Mouse (Mus musculus) hindbrain, embryonic 13.5 days (tissue): ENCODE data around the gene Lag3. TPM values are rescaled to one million over a fixed set of nuclear protein-coding genes. Genes with fewer than 3 reads are reported as not detected.
A peak's percentile ranks its signal among the peaks of the same experiment; 100 is the strongest.

Source experiments
- ATAC-seq: fragments of 200-750 bp; cut with Nextera tagmentation; 2 replicates; pipeline ENCODE4 v1.8.0; 2017; ENCODE audit warnings: moderate TSS enrichment; ENCODE audit not compliant: low FRiP score
- H3K27ac ChIP-seq: fragments of 300-500 bp; sonication (generic); 2 replicates; pipeline ENCODE4 v1.5.1; 2015; ENCODE audit warnings: inconsistent platforms, mild to moderate bottlenecking, moderate library complexity
- H3K27me3 ChIP-seq: fragments of 300-500 bp; sonication (generic); 2 replicates; pipeline ENCODE4 v1.6.1; 2015; ENCODE audit warnings: mild to moderate bottlenecking, inconsistent platforms
- H3K36me3 ChIP-seq: fragments of 300-500 bp; sonication (generic); 2 replicates; pipeline ENCODE4 v1.6.1; 2015; ENCODE audit warnings: mild to moderate bottlenecking, inconsistent platforms
- H3K4me1 ChIP-seq: fragments of 300-500 bp; sonication (generic); replicated peaks from 2 replicates; pipeline ENCODE4 v1.6.1; 2015; ENCODE audit warnings: inconsistent platforms
- H3K4me2 ChIP-seq: fragments of 300-500 bp; sonication (generic); 2 replicates; pipeline ENCODE4 v1.6.1; 2015; ENCODE audit warnings: inconsistent platforms, mild to moderate bottlenecking, moderate library complexity
- H3K4me3 ChIP-seq: fragments of 300-500 bp; sonication (generic); 2 replicates; pipeline ENCODE4 v1.5.1; 2015; ENCODE audit warnings: mild to moderate bottlenecking, inconsistent platforms
- H3K9ac ChIP-seq: fragments of 300-500 bp; sonication (generic); 2 replicates; pipeline ENCODE4 v1.6.1; 2015; ENCODE audit warnings: mild to moderate bottlenecking, inconsistent platforms
- H3K9me3 ChIP-seq: fragments of 300-500 bp; sonication (generic); 2 replicates; pipeline ENCODE4 v1.6.1; 2016; ENCODE audit warnings: inconsistent platforms
- WGBS: fragments of 180-500 bp; shearing (Covaris S2); methylation state at CpG from one replicate; pipeline ENCODE4 v1.1.7; 2015; 5-methylcytosine and 5-hydroxymethylcytosine counted together
- polyA plus RNA-seq: library from polyadenylated mRNA; unstranded; fragments of >200 nt; fragmentation: Nextera tagmentation; extraction: Ambion mirVana; gene quantifications from 2 replicates; pipeline ENCODE4 v1.2.1, GENCODE M21; 2015

Lag3 gene
- polyA plus RNA-seq, result 2.4 and 2.6 TPM in 2 replicates

GRCm38 (mm10) chr6:124911533-124912218, at the start of gene Lag3:
TSS of gene Lag3 (minus strand) at chr6:124911705.
- Histone ChIP-seq H3K27ac (peak within 1 kb of the TSS; percentile 100), H3K4me2 (0 out of 2 replicates have a peak within 1 kb of the TSS, but pooled peaks have one; percentile 2)

GRCm38 (mm10) chr6:124961021-124961420, 49.5 kb upstream of the Lag3 start:
- 95% methylated on average over 12 of the region's 12 CpGs for WGBS
- H3K4me1 ChIP-seq, result peaks cover 11% of the 10 kb centered on the region
- peaks cover 65% of the 10 kb centered on the region for H3K36me3 ChIP-seq
- no peaks in the 10 kb centered on the region for H3K27me3 ChIP-seq
- no peak overlapping the region for H3K27ac ChIP-seq
- no peak overlapping the region for H3K4me3 ChIP-seq
- H3K9ac ChIP-seq, result 0 out of 2 replicates have a peak overlapping the region, but pooled peaks have one; percentile 3
- no peaks in the 10 kb centered on the region for H3K9me3 ChIP-seq
- H3K4me2 ChIP-seq, result no peak overlapping the region
- ATAC-seq, result no peak

More at GRCm38 (mm10) chr6:124911533-124912218, at the start of gene Lag3:
- Histone ChIP-seq H3K4me1 (peaks cover 61% of the 10 kb centered on the region), H3K9ac (0 out of 2 replicates have a peak within 1 kb of the TSS, but pooled peaks have one; percentile 61), H3K27me3 (peaks cover 11% of the 10 kb centered on the region; the same call in 1 of the 2 replicates), H3K36me3 (peaks cover 33% of the 10 kb centered on the region), H3K9me3 (no peaks in the 10 kb centered on the region), H3K4me3 (no peak within 1 kb of the TSS)
- 22% methylated on average over 13 of the region's 13 CpGs for WGBS
- no peak for ATAC-seq

DNA sequence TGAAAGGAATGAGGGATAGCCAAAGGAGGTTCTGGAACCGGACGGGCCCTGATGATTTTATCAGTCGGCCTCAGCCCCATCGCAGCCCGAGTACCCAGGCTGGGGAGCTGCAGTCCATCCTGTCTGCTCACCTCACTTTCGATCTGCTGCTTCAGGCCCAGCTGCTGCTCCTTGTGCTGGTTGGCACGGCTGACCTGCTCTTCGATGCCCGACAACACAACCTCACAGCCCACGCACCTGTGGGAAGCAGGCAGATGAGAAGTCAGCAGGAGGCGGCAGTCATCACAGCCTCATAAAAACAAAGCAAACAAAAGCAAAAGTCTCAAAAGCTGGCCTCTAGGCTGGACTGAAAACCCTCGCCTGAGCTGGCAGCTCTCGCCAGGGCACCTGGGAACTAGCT, 48.5 kb upstream of the Lag3 start:
- Histone ChIP-seq H3K9ac (no peak overlapping the region), H3K36me3 (peaks cover 76% of the 10 kb centered on the region), H3K27ac (no peak overlapping the region), H3K4me3 (no peak overlapping the region), H3K4me2 (no peak overlapping the region), H3K4me1 (peaks cover 9% of the 10 kb centered on the region), H3K27me3 (no peaks in the 10 kb centered on the region), H3K9me3 (no peaks in the 10 kb centered on the region)
- ATAC-seq, result no peak
- WGBS, result 94% methylated on average over 13 of the region's 13 CpGs

DNA sequence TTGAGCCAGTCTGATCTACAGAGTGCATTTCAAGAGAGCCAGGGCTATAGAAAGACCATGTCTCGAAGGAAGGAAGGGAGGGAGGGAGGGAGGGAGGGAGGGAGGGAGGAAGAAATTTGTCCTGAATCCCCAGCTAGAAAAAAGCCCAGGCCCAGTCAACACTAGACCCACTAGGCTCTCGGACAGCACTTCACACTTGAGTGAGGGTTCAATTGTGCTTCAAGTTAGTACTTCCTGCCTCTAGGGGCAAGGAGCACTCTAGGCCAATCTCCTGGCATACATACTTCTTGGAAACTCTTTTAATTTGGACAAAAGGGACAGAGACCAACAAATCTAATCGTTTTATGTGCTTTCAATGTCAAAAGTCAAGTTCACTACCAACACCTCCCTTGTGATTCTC, 46.6 kb upstream of the Lag3 start:
- no peak overlapping the region for H3K4me3 ChIP-seq
- H3K4me2 ChIP-seq, result no peak overlapping the region
- no peak for ATAC-seq
- WGBS, result 87% methylated on average over 3 of the region's 3 CpGs
- peaks cover 76% of the 10 kb centered on the region for H3K36me3 ChIP-seq
- no peaks in the 10 kb centered on the region for H3K9me3 ChIP-seq
- no peak overlapping the region for H3K27ac ChIP-seq
- no peaks in the 10 kb centered on the region for H3K4me1 ChIP-seq
- H3K27me3 ChIP-seq, result no peaks in the 10 kb centered on the region
- no peak overlapping the region for H3K9ac ChIP-seq

- H3K9me3 ChIP-seq, result no peaks in the 10 kb centered on the region
- no peaks in the 10 kb centered on the region for H3K4me1 ChIP-seq
- no peaks in the 10 kb centered on the region for H3K27me3 ChIP-seq
- no peak overlapping the region for H3K4me3 ChIP-seq
- no peak overlapping the region for H3K27ac ChIP-seq
- no peak overlapping the region for H3K9ac ChIP-seq
- no peak for ATAC-seq
- 97% methylated on average over 4 of the region's 4 CpGs for whole genome bisulfite sequencing
- peaks cover 51% of the 10 kb centered on the region for H3K36me3 ChIP-seq
- H3K4me2 ChIP-seq, result no peak overlapping the region
These were observed 43.7 kb upstream of the Lag3 start for GRCm38 (mm10) chr6:124955212-124955611.

DNA sequence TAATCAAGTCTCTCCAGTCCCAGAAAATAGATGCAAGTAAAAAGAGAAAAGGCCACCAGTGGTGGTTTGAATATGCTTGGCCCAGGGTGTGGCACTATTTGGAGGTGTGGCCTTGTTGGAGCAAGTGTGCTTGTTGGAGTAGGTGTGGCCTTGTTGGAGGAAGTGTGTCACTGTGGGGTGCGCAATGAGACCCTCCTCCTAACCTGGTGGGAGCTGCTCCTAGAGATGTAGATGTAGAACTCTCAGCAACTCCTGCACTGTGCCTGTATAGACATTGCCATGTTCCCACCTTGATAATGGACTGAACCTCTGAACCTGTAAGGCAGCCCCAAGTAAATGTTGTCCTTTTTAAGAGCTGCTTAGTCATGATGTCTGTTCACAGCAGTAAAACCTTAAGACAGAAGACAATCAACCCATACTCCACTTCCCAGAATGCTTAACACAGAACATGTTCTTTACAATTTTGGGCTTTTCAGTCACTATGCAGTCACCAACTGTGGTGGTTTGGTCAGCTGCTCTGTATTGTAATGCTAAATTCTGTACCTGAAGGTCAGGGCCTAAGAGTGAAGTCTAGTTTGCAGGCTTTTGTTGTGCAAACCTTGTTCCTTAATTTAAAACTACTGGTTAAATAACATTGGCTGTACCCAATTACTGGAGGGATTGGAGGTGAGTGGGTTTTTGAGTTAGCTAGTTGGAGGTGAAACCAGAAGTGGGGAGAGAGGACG, 42.6 kb upstream of the Lag3 start:
- no peak overlapping the region for H3K9ac ChIP-seq
- ATAC-seq, result no peak
- H3K36me3 ChIP-seq, result peaks cover 41% of the 10 kb centered on the region
- WGBS, result 81% methylated on average over 2 of the region's 2 CpGs
- H3K4me1 ChIP-seq, result no peaks in the 10 kb centered on the region
- no peak overlapping the region for H3K4me2 ChIP-seq
- no peaks in the 10 kb centered on the region for H3K27me3 ChIP-seq
- H3K9me3 ChIP-seq, result no peaks in the 10 kb centered on the region
- H3K4me3 ChIP-seq, result no peak overlapping the region
- H3K27ac ChIP-seq, result no peak overlapping the region

DNA sequence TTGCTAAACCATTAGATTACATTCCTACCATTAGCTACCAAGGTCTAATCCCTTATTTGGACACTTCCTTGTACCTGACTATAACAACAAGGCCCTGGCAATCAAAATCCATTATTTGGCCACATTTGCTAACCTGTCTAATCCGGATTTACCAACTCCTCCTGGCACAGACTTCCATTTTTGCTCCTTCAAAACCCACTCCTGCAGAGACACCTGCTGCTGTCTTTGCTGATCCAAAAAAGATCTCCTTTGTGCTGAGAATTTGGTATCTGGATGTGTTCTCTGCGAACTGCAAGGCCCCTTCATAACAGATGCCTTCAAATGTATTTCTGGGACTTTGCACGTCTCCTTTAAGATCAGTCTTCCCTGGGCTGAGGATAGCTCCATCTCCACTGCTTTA, 32.0 kb upstream of the Lag3 start:
- ATAC-seq, result no peak
- Histone ChIP-seq H3K9ac (no peak overlapping the region), H3K27me3 (no peaks in the 10 kb centered on the region), H3K4me3 (no peak overlapping the region), H3K27ac (no peak overlapping the region), H3K4me1 (no peaks in the 10 kb centered on the region), H3K4me2 (no peak overlapping the region), H3K9me3 (no peaks in the 10 kb centered on the region), H3K36me3 (peaks cover 15% of the 10 kb centered on the region)
- WGBS, result 89% methylated on average over 3 of the region's 3 CpGs

GRCm38 (mm10) chr6:124941679-124942078, 30.2 kb upstream of the Lag3 start:
- no peak overlapping the region for H3K4me2 ChIP-seq
- H3K27me3 ChIP-seq, result no peaks in the 10 kb centered on the region
- H3K36me3 ChIP-seq, result peaks cover 34% of the 10 kb centered on the region
- H3K4me3 ChIP-seq, result no peak overlapping the region
- ATAC-seq, result no peak
- no peak overlapping the region for H3K27ac ChIP-seq
- H3K4me1 ChIP-seq, result no peaks in the 10 kb centered on the region
- no peaks in the 10 kb centered on the region for H3K9me3 ChIP-seq
- no peak overlapping the region for H3K9ac ChIP-seq
- WGBS, result 97% methylated on average over 1 of the region's 1 CpGs

GRCm38 (mm10) chr6:124938554-124938953, 27.0 kb upstream of the Lag3 start:
- WGBS, result 90% methylated on average over 7 of the region's 7 CpGs
- Histone ChIP-seq H3K36me3 (peaks cover 65% of the 10 kb centered on the region), H3K9ac (no peak overlapping the region), H3K4me2 (no peak overlapping the region), H3K9me3 (no peaks in the 10 kb centered on the region), H3K4me1 (peaks cover 12% of the 10 kb centered on the region), H3K27ac (no peak overlapping the region), H3K27me3 (no peaks in the 10 kb centered on the region), H3K4me3 (no peak overlapping the region)
- no peak for ATAC-seq

GRCm38 (mm10) chr6:124937493-124937892, 26.0 kb upstream of the Lag3 start:
- no peak for ATAC-seq
- no peak overlapping the region for H3K9ac ChIP-seq
- H3K36me3 ChIP-seq, result peaks cover 73% of the 10 kb centered on the region
- 96% methylated on average over 2 of the region's 2 CpGs for WGBS
- no peak overlapping the region for H3K27ac ChIP-seq
- peaks cover 21% of the 10 kb centered on the region for H3K4me1 ChIP-seq
- H3K4me3 ChIP-seq, result no peak overlapping the region
- no peak overlapping the region for H3K4me2 ChIP-seq
- H3K27me3 ChIP-seq, result no peaks in the 10 kb centered on the region
- H3K9me3 ChIP-seq, result no peaks in the 10 kb centered on the region

- peaks cover 74% of the 10 kb centered on the region for H3K36me3 ChIP-seq
- H3K9ac ChIP-seq, result no peak overlapping the region
- H3K27me3 ChIP-seq, result no peaks in the 10 kb centered on the region
- no peak overlapping the region for H3K4me2 ChIP-seq
- no peak overlapping the region for H3K27ac ChIP-seq
- H3K4me1 ChIP-seq, result peaks cover 27% of the 10 kb centered on the region
- H3K4me3 ChIP-seq, result no peak overlapping the region
- 93% methylated on average over 1 of the region's 1 CpGs for WGBS
- ATAC-seq, result no peak
- no peaks in the 10 kb centered on the region for H3K9me3 ChIP-seq
These were observed 25.2 kb upstream of the Lag3 start for GRCm38 (mm10) chr6:124936681-124937080.

DNA sequence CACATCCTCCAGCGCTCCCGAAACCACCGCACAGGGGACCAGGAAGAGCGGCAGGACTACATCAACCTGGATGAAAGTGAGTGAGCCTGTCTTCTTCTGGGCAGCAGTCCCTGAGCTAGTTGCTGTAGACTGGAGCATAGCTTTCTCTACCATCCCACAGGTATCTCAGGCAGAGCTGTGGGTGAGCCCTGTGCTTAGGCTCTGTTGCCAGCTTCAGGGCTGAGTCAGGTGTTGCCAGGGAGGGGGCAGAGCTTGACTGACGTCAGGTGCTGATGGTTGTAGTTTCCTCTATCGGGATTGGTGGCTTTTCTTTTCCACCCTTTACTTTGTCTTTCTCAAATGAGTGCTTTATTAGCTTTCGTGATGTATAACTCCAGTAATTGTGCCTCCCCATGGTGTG, 23.2 kb upstream of the Lag3 start:
- peaks cover 33% of the 10 kb centered on the region for H3K4me1 ChIP-seq
- no peak overlapping the region for H3K27ac ChIP-seq
- ATAC-seq, result no peak
- no peaks in the 10 kb centered on the region for H3K9me3 ChIP-seq
- H3K4me3 ChIP-seq, result no peak overlapping the region
- peak overlapping the region; percentile 43 for H3K9ac ChIP-seq
- peaks cover 69% of the 10 kb centered on the region for H3K36me3 ChIP-seq
- WGBS, result 96% methylated on average over 7 of the region's 7 CpGs
- H3K4me2 ChIP-seq, result no peak overlapping the region
- H3K27me3 ChIP-seq, result no peaks in the 10 kb centered on the region
